Mouse (Mus musculus): ENCODE measurements at regions not wholly inside any gene's neighbourhood (a gene's known extent, or its start where the extent isn't known, plus 50 kb on each side); places are given as distances from the start of the nearest gene placed in this dataset.

GRCm38 (mm10) chr3:60411746-60412145 lies 60.9 kb upstream of the Mbnl1 start:
- DNase-seq (ENCODE audit: low spot score in 2 of 2), result no peak

- no peak for DNase-seq (ENCODE audit: low spot score in 2 of 2)
Observed at GRCm38 (mm10) chr3:60412206-60412605, 60.4 kb upstream of the Mbnl1 start.

GRCm38 (mm10) chr3:60413749-60414148 lies 58.9 kb upstream of the Mbnl1 start:
- no peak for DNase-seq (ENCODE audit: low spot score in 2 of 2)

- no peak for DNase-seq (ENCODE audit: low spot score in 2 of 2)
Observed at GRCm38 (mm10) chr3:60417001-60417400, 55.6 kb upstream of the Mbnl1 start.

GRCm38 (mm10) chr3:60418652-60419051 lies 54.0 kb upstream of the Mbnl1 start:
- DNase-seq (ENCODE audit: low spot score in 2 of 2), result no peak

GRCm38 (mm10) chr3:60419216-60419615 lies 53.4 kb upstream of the Mbnl1 start:
- DNase-seq (ENCODE audit: low spot score in 2 of 2), result no peak

Measured in left cerebral cortex, adult 8-10 months (tissue).